Mouse (Mus musculus) mouse trophoblast stem cell (cell line): ENCODE measurements around the gene Astn1.

Experiments
- in situ Hi-C, 2 experiments: fragments of 300-500 bp; cut with MseI, MboI; formaldehyde crosslinking; loops; 2 replicates in 1 of 2; 3 replicates in 1 of 2; pipeline ENCODE4 v1.15.1; 2025

The Astn1 gene

DNA sequence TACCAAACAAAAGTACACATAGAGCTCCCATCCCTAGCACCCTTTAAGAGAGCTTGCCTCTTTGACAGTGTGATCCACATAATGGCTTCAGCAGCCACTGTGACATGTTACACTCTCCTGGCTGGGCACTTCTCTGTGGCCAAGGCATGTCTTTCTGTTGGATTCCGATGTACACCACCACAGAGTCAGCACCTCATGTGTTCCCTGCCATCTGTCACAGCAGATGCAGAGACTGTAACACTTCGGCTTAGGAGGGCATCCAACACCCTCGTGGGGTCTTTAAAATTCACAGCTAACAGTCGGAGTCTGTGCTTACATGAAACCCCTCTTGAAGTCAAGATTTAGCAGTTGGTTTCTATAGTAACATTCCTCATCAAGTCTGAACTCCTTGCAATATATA is 154.5 kb downstream of the Astn1 start:
- in situ Hi-C loops = no loop called here

DNA sequence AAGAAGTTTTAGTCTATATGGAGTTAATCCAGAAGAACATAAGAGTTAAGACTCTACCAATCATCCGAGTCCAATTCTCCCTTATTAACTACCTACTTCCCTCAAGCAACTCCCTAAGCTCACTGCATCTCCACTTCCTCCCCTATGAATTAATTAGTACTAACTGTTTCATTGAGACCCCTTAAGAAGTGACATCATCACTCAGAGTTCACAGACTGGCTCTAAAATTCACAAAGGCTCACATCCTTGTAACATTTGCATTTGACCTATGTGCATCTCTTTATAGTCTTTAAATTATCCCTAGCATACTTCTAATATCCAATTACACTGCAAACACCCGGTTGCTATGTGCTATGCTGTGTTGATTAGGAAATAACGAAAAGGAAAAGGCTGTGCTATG is 174.1 kb downstream of the Astn1 start:
- in situ Hi-C loops = no loop called here

DNA sequence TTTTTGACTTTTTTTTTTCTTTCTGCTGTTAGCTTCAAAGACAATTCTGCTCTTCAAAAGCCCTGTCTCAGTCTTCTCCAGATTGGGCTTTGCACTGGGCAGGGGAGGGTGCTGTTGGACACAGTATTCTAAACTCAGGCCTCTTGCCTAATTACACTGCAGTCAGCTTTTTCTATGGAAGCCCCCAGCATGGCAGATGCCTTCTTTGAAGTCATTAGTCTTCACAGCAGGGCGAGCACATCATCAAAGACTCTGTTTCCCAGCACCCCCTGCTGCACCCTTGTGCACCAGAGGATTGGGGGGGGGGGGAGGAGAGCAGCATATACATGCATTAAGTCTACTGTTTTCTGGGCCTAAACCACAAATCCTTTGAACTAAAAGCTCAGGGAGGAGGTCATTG is 174.8 kb downstream of the Astn1 start:
- in situ Hi-C loops = no loop called here

DNA sequence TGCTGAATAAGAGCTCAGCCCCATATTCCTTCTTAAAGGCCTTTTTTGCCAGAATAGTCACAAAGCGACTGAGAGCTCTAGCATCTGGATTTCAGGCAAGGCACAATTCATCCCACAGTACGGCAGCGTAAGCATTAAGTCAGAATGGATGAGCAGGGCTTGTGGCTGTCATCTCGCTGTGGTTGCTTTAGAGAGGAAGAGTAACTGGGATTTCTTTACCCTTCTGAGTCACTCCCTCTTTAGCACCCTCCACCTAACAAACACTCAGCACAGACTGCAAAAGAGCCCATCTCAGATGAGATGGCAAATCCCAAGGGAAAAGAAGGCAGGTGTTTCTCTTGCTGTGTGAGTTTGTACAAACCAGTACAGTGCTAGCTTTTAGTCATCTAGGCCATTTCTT is 183.0 kb downstream of the Astn1 start:
- in situ Hi-C loops = no loop called here

DNA sequence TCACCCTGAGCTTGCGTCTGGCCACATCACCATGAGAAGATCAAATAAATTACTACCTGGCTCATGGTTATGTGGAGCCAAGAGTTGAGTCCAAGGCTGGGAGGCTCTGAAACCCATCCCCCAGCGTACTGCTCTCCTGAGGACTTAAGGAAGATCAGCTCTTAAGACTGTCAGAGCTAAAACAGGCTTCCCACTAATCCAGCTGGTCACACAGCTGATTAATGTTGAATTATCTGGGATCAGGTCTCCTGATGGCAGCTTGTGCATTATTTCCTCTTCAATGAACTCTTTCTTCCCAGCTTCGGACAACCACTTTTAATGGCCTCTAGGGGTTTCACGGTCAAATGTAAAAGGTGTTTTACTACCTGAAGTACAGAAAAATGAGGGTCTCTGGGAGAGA is 184.4 kb downstream of the Astn1 start:
- in situ Hi-C loops = no loop called here

DNA sequence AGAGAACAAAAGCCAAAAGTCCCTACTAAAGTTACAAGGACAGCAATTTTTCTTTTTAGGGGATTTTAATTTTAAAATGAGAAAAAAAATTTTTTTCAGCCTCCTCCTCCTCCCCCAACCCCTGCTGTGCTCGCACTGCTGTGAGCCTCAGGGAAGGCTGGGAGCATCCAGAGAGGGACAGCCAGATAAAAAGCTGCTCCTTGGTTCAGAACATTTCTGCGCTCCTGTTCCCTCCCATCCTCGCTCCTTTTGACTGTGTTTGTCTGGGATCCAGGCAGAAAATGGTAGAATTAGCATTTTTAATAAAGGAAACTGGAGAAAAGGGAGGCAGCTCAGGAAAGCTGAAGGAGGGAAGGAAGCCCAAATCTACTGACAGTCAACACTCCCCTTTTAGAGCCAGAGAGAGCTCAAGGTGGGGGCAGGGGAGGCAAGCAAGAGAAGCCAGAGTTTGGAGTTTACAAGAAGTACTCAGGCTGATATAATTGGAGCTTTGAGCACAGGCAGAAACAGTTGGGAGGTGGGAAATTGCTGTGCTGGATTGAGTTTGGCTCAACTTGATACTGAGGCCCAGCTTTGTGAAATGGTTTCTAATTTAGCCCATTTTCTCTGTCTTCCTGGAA is 185.6 kb downstream of the Astn1 start:
- in situ Hi-C loops = no loop called here

DNA sequence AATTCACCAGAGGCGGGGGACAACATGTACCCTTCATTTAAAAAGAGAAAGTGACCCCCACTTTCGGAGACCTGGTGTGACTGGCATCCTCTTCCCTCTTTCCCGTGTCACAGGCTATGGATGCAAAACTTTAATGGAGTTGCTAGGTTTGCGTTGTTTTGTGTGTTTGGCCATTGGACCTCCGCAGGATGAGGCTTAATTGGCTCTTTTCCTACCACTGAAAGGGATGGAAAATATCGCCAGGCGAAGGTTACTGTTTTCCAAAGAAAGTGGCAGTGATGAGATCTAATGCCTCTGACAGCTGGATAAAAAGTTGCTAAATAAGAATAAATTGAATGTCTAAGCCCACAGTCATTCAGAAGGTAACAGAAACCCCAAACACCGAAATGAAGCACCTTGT is 186.2 kb downstream of the Astn1 start:
- in situ Hi-C loops = no loop called here

DNA sequence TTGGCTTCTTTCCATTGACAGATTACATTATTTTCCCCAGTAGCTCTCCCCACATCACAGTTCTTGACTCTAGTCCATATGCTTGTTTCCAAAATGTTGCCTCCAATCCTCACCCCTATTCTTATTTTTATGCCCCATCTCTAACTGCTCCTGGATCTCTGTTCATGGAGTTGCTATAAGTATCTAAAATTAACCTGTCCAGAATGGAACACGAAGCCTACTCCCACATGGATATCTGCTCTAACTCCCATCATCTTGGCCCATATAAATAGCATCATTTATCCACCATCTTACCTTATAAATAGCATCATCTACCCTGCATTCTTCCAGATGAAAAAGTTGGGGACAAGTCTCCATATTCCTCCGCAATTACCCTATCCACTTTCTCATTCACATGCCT is 187.5 kb downstream of the Astn1 start:
- in situ Hi-C loops = no loop called here

DNA sequence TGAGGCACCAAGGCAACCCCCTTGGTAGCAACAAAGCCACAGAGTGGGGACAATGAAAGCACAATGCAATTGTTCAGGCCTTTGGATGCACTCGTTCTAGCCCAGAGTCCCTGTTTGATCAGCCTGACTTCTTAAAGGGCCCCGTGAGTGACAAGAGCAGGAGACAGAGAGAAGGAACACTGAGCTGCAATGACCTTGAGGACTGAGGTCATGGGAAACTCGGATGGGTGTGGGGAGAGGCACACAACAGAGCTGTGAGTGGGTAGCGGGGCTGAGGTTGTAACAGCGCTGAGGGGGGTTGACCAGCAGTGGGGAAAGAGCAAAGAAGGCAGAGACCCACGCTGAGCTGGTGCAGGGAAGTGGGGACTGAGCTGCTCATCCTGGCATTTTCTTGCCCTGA is 189.9 kb downstream of the Astn1 start:
- in situ Hi-C loops = no loop called here

DNA sequence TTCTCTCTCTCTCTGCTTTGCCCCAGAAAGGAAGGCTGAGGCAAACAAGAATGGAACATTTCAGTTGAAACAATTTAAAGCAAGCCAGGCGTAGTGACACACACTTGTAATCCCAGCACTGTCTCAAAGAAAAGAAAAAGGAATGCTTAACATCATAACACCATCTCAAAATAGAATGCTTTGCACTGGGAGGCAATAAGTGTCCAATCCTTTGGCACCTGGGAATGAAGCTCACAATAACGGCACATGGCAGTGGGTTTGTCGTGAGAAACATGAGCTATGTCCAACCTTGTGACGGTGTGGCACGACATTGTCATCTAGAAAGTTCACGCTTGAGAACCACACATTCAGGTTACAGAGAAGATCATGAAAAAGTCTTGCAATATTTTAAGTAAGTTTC is 191.3 kb downstream of the Astn1 start:
- in situ Hi-C loops = no loop called here

DNA sequence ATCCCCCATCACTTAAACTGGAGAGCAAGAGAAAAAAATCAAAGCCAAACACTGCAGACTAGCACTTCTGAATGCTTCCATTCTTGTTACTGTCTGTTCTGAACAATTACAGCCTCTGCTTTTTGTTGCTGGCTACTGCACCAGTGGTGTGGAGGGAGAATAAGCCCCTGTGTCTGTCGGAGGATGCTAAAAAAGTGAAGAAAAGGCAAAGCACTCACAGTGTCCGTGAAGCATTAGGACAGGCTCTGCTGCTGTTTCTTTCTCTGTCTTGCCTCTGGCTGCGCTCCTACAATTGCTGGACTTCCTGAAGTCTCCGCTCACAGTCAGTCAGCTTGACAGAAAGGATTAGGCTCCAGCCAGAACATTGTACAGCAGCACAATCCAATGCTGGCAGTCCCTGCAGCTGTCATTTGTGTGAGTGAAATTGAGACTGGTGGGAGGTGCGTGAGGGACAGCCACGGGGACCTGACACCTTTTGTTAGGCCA is 192.0 kb downstream of the Astn1 start:
- in situ Hi-C loops = no loop called here

DNA sequence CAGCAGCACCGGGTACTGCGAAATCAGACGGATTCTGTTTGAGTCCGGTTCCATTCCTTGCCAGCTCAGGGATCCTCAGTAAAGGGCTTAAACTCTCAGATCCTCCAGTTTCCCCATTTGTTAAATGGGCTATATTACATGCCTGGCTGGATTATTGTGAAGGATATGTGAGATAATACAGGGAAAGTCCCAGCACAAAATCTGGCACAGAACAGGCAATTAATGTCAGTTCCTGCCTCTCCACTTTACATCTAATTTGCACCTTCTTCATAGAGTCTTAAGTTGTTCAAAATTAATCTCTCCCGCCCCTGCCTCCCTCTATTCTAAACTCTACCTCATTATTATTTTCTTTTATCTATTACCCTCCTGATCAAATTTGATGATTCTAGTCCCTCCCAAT is 211.1 kb downstream of the Astn1 start:
- in situ Hi-C loops = no loop called here

DNA sequence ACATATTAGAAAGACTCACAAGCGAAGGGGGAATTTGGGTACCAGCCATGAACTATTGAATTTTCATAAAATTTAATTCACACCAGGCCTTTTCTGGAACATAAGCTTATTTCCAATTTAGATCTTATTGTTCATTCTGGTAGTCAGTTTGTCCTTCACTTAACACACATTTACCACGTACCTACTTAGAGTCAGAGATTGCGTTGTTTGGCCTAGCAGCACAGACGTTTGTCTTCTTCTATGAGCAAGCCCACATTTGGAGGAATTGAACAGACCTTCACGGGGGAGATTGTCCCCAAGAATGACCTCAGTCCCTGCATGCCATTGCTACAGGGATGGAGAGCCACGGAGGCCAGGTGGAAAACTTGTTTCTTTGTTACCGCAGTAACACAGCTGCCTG is 211.5 kb downstream of the Astn1 start:
- in situ Hi-C loops = no loop called here

DNA sequence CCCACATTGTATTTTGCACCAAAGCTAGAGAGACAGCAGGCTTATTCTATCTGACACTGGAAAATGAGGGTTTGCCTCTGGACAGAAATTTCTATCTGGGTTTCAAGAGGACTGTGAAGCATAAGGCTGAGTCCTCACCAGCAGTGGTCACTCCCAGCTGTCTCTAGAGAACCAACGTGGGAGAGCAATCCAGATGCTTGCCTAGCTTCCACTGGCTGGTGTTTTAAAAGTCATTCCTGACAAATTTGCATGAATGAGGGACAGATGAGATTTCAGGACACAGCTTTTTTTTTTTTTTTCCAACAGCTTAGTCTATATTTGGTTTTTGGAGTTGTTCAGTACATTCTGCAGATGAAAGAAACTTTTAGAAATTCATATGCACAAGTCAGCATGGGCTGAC is 213.9 kb downstream of the Astn1 start:
- in situ Hi-C loops = no loop called here

DNA sequence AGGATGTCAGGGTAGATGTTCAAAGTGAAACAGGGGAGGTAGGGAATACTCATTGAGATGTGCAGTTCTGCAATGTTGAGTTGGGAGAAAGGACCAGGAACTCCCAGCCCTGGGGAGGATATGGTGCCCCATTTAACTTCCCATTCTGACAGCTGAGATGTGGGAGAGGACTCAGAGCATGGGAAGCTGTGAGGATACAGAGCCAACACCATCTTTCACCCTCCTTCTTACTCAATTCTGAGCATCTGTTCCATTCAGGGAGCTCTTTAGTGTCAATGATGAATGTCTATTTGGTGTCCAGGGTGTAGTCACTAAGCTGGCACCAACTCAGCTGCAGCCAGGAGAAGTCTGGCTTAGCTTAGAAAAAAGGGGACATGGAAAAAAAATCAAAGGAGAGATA is 219.7 kb downstream of the Astn1 start:
- in situ Hi-C loops = no loop called here

DNA sequence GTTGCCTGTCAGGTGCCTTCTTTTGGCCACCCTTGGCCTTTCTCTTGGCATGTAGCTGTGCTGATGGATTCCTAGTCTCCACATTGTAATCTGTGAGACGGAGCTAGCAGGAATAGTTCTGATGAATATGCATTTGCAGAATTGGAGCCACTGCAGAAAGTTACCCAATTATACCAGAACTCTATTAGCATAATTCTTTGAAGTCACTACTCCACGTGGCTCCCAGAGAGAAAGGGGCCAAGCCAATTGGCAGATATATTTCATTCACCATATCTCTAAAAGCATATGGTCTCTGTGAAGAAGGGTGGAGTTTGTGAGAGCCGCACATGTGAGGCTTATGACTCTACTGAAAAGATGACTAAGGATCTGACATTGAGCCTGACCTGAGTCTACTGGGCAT is 226.8 kb downstream of the Astn1 start:
- in situ Hi-C loops = no loop called here

DNA sequence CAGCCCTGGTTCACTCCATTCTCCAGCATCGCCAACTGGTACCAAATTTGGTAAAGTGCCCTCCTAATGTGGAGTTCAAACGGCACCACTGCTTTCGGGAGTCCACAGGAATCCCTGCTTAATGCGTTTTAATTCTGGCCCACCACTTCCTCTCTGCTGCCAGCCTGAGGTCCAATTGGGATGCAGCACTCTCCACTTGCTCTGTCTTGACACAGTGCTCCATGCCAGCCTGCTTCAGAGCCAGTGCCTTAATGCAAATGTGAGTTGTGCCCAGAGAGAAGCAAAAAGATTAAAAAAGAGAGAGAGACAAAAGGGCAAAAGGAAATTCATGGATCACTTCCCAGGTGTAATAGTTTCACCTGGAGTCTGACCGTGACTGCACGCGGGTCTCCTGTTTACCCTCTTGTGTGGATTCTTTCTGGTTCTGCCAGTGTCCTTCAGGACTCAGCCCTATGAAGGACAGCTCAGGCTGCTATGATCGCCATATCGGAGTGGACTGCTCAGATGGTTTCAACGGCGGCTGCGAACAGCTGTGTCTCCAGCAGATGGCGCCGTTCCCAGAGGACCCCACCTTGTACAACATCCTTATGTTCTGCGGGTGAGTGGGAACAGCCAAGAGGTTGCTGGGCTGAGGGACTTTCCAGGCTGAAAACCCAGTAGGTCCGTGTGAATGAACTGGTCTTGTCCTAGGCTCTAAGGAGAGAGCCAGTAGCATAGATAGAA is 234.8 kb downstream of the Astn1 start:
- in situ Hi-C loops = loop anchor here (10.0 kb wide), 1 partner anchor 58 kb away; no protein-coding TSS in a partner anchor

DNA sequence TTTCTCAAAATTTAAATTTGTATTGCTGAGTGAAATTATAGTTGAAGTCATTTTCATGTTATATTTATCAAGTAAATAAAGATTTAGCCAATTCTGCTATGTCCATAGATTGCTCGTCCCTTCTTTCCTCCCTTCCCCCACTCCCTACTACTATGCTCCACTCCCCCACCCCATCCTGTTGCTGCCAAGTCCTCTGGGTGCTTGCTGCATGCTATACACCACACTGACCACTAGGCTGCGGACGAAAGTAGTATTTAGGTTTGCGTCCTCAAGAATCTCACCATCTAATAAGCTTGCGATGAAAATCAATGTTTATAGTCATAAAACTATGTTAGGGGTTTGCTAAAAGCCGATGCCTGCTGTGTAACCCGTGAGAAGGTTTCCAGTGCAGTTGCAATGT is 235.9 kb downstream of the Astn1 start:
- in situ Hi-C loops = loop anchor here (10.0 kb wide), 1 partner anchor 57 kb away; no protein-coding TSS in a partner anchor

DNA sequence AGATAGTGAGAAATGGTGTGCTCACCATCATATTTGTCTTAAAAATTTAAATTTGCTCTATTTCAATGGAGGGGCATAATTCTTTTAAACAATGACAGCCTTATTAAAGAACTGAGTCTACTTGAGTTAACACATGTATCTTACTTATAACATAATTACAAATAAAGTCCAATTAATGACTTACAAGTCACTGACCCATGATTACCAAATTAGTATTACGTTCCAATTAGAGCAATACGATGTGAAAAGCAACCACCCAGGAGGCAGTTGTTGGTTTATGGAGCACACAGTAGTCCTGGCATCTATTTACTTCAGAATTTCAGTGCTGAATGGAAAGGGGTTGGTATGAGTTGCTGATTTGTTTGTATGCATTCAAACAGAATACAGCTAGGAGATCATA is 237.4 kb downstream of the Astn1 start:
- in situ Hi-C loops = loop anchor here (10.0 kb wide), 1 partner anchor 55 kb away; no protein-coding TSS in a partner anchor

DNA sequence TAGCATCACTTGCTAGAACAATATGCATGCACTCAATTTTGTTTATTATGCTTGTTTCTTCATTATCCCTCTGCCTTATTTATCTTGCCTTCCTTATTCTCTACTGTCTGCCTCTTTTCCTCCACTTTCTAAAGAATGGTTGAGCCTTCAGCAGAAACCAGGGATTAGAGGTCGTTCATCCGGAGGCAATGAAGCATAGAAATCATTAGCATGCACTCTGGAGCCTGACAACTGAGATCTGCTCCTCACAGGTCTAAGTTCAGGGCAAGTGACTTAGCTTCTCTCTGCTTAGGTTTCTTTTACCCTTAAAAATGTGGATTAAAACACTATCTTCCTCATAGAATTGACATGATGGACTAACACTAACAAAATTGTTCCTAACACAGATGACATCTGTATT is 241.0 kb downstream of the Astn1 start:
- in situ Hi-C loops = no loop called here

DNA sequence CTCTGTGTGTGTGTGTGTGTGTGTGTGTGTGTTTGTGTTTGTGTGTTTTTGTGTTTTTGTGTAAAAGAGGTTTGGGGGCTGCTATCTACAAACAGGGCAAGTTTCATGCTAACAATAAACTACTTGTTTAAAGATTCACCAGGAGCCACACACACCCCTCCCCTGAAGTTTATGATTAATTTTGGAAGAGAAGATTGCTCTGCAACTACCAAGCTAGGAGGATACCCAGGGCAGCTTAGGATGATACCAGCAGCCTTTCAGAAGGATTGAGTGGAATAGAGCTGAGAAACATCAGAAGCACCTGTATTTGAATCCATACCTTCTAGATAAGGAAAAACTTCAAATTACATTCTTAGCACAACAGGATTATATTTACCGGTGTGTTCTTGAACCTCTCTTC is 242.1 kb downstream of the Astn1 start:
- in situ Hi-C loops = no loop called here

DNA sequence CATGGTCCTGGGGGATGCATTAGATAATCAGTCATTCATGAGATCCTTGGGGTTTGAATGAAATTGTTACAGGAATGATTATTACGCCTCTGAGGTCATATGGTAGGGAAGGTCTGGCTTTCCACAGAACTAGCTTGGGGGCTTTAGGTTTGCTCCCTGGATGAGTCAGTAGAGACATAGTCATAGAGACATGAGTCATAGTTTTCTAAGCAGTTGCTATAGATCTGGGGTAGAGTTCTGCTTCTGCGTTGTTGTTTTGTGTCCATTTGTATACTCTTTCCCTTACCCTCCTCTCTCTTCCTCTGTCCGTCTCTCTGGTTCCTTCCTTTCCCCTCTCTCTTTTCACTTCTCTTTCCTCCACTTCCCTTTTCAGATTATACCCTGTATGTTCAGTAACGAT is 243.5 kb downstream of the Astn1 start:
- in situ Hi-C loops = no loop called here

DNA sequence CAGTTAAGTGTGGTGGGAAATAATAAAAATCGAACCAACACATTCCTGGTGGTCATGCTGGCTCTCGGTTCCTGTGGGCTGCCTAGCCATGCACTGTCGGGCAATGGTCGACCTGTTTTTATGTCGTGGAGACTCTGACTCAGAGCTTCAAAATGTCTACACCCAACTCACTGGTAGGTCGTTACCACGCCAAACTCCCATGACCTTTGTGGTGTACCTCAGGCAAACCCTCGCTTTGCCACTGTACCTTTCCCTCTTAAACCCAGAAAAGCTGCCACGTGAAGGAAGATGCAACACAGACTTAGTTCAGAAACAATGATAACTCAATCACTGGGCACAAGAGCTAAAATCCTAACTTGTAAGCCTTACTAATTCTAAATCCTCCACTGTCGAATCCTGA is 244.3 kb downstream of the Astn1 start:
- in situ Hi-C loops = no loop called here
